ENCODE assay signal across 9 mouse cellular contexts in the genomic region with DNA sequence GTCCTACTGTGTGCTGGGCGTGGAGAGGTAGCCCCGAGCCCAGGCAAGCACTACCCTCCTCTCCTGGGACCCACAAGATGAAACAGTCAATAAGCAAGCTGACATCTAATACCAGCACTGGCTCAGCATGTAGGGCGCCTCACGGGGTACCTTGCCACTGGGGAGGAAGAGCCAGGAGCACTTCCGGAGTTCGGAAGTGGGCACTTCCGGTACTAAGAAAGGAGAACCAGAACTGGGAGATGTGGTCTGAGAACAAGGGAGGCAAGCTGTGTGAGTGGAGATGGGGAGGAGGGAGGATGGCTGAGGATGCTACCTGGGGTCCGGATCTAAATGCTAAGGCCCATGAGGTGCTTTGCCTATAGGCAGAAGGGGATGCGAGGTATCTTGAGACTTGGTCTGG.
DNase-seq lines count a peak whose midpoint lies in the region; ATAC-seq lines count a peak whose summit lies in the region.
"Had no signal": no experiment of that assay in that cellular context is flagged by ENCODE, and none has a peak within 500 bp of the region (broad histone marks: within the 10 kb centered on the region; RNA-seq: fewer than 3 reads in every experiment).

No protein-coding gene starts in this region.

- peaks cover 9% of the 10 kb centered on the region for H3K4me1 ChIP-seq in forebrain, embryonic 13.5 days
- peaks cover 3% of the 10 kb centered on the region for H3K4me1 ChIP-seq in forebrain, embryonic 16.5 days (replicated peaks; ENCODE audit: control insufficient read depth, insufficient read depth, low read length)
- H3K4me1 ChIP-seq in midbrain, embryonic 15.5 days: peaks cover 8% of the 10 kb centered on the region

- H3K27ac ChIP-seq in forebrain, embryonic 13.5 days: no peak overlapping the region
- no peak overlapping the region for H3K27ac ChIP-seq in forebrain, embryonic 16.5 days (ENCODE audit: low read length)
- H3K27ac ChIP-seq in midbrain, embryonic 15.5 days: no peak overlapping the region
- H3K27ac ChIP-seq: hindbrain, embryonic 15.5 days had no signal

- 74% methylated on average over 9 of the region's 9 CpGs for WGBS in forebrain, embryonic 13.5 days
- 65% methylated on average over 9 of the region's 9 CpGs for WGBS in forebrain, embryonic 16.5 days
- 63% methylated on average over 9 of the region's 9 CpGs for WGBS in midbrain, embryonic 15.5 days

- H3K9ac ChIP-seq in forebrain, embryonic 13.5 days: no peak overlapping the region
- no peak overlapping the region for H3K9ac ChIP-seq in forebrain, embryonic 16.5 days (replicated peaks; ENCODE audit: low read depth, low read length)
- no peak overlapping the region for H3K9ac ChIP-seq in midbrain, embryonic 15.5 days
- H3K9ac ChIP-seq: hindbrain, embryonic 15.5 days had no signal

- peaks cover 7% of the 10 kb centered on the region; the same call in 1 of the 2 replicates for H3K27me3 ChIP-seq in forebrain, embryonic 13.5 days
- no peaks in the 10 kb centered on the region for H3K27me3 ChIP-seq in forebrain, embryonic 16.5 days (replicated peaks; ENCODE audit: control insufficient read depth, insufficient read depth, low read length)
- no peaks in the 10 kb centered on the region for H3K27me3 ChIP-seq in midbrain, embryonic 15.5 days (replicated peaks)
- H3K27me3 ChIP-seq: hindbrain, embryonic 15.5 days had no signal

- no peak overlapping the region for H3K4me3 ChIP-seq in forebrain, embryonic 13.5 days
- no peak overlapping the region for H3K4me3 ChIP-seq in forebrain, embryonic 16.5 days (replicated peaks; ENCODE audit: low read length)
- H3K4me3 ChIP-seq in midbrain, embryonic 15.5 days: no peak overlapping the region

- no peaks in the 10 kb centered on the region for H3K9me3 ChIP-seq in forebrain, embryonic 13.5 days (replicated peaks)
- H3K9me3 ChIP-seq in forebrain, embryonic 16.5 days (ENCODE audit: control insufficient read depth, low read length): no peaks in the 10 kb centered on the region
- no peaks in the 10 kb centered on the region for H3K9me3 ChIP-seq in midbrain, embryonic 15.5 days
- H3K9me3 ChIP-seq: hindbrain, embryonic 15.5 days had no signal

- peak overlapping the region; percentile 64; the same call in 1 of the 2 replicates for H3K4me2 ChIP-seq in forebrain, embryonic 13.5 days
- H3K4me2 ChIP-seq in forebrain, embryonic 16.5 days (ENCODE audit: low read length): no peak overlapping the region
- no peak overlapping the region for H3K4me2 ChIP-seq in midbrain, embryonic 15.5 days

- H3K36me3 ChIP-seq in forebrain, embryonic 13.5 days (ENCODE audit: poor library complexity, severe bottlenecking): no peaks in the 10 kb centered on the region
- no peaks in the 10 kb centered on the region for H3K36me3 ChIP-seq in forebrain, embryonic 16.5 days (ENCODE audit: control insufficient read depth, insufficient read depth)
- no peaks in the 10 kb centered on the region for H3K36me3 ChIP-seq in midbrain, embryonic 15.5 days (replicated peaks)
- H3K36me3 ChIP-seq: hindbrain, embryonic 15.5 days had no signal

- ATAC-seq in forebrain, embryonic 13.5 days: no peak
- no peak for ATAC-seq in forebrain, embryonic 16.5 days
- peak; percentile 18 to 29; a peak in 2 of 4 replicates for ATAC-seq in hematopoietic stem cell, adult 5-6 weeks (replicated peaks in 1 of 2; ENCODE audit: insufficient read depth in 1 of 2, low FRiP score in 2 of 2, low TSS enrichment in 1 of 2, low read depth in 1 of 2, poor library complexity in 2 of 2, severe bottlenecking in 2 of 2)
- 0 out of 2 replicates have a peak, but pooled peaks have one; percentile 34 for ATAC-seq in megakaryocyte-erythroid progenitor cell, adult 5-6 weeks (replicated peaks; ENCODE audit: low FRiP score, low TSS enrichment, poor library complexity, severe bottlenecking)
- ATAC-seq in midbrain, embryonic 15.5 days (replicated peaks): no peak

- DNase-seq in A20 (ENCODE audit: low read depth, low spot score): peak; percentile 12
- no peak for DNase-seq in cerebellum, adult 11-12 months
- no peak for DNase-seq in adrenal gland, postnatal 4 days (ENCODE audit: low spot score in 2 of 2)

Comparison
In these comparisons a context has a peak if more than half of its experiments do, and no peak if none do; other contexts are left out.
1. ATAC-seq: peak in hematopoietic stem cell, adult 5-6 weeks (2 of 2) and megakaryocyte-erythroid progenitor cell, adult 5-6 weeks (single experiment); none in forebrain, embryonic 13.5 days (single experiment), forebrain, embryonic 16.5 days (single experiment) and midbrain, embryonic 15.5 days (single experiment).